Mouse (Mus musculus) erythroblast, embryonic 14.5 days (primary cell): ENCODE results near the gene Fate1.

Experiments
- GATA1 ChIP-seq: IDR thresholded peaks from 2 replicates; pipeline ENCODE4 v1.6.1; 2012; ENCODE audit warnings: low read length, inconsistent platforms, mixed read lengths
- TAL1 ChIP-seq: IDR thresholded peaks from 3 replicates; pipeline ENCODE4 v1.6.1; 2012; ENCODE audit warnings: low read length, inconsistent platforms, mixed read lengths

DNA sequence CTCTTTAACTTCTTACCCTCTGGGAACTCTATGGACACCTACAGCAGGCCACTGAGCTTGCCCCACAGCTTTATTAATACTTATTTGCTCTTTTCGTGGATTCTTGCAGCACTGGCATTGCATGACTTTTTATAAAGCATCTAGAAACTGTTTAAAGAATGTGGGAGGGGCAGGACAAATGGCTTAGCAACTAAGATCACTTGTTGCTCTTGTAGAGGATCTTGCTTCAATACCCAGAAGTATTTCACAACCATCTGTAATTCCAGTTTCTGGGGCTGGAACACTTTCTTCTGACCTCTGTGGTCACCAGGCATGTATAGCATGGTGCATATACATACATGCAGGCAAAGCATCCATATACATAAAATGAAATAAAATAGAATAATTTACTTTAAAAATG, 23.2 kb downstream of the Fate1 start:
- TF ChIP-seq GATA1 (no peak), TAL1 (no peak)
